Mouse (Mus musculus) v-Abl transformed pro-B cells (cell line): ENCODE measurements at regions not wholly inside any gene's neighbourhood (a gene's known extent, or its start where the extent isn't known, plus 50 kb on each side); places are given as distances from the start of the nearest gene placed in this dataset.

Experiments
- in situ Hi-C, 2 experiments: fragments of 400-800 bp; cut with MboI; formaldehyde crosslinking; loops; one replicate each; pipeline ENCODE4 v1.15.1; 2025; ENCODE audit not compliant: unreplicated experiment in 2 of 2

DNA sequence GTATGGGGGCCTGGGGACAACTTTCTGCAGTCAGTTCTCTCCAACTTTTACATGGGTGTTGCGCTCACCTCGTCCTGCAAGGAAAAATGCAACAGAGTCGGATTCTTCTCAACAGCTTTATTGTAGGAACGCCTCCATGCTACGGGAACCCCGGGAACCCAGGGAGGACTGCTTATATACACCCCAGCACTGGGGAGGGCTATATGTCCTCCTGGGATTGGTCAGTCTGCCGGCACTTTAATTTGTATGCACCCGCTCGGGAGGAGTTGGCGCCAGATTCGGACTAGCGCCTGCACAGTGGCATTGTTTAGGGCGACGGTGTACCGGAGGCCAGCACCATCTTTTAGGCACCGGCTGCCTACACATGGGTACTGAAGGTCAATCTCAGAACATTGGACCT is 864.5 kb upstream of the Sel1l start:
- in situ Hi-C loops: no loop called here

DNA sequence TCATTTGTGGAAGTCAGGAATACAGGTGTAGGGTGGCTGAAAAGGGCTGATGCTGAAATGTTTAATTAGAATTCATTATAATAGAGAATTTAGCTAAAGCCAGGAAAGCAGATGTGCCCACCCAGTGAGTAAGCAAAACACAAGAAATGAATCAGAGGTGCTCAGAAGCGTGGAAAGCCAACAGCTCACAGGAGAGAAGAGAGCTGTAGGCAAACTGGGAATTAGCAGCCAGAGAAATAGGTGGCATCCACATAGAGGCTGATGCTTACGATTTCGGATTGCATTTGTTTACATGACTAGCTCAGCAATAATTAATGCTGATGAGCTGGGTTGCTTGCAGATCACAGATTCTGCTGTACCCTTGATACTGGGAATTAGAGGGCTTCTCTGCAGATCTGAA is 859.5 kb upstream of the Sel1l start:
- in situ Hi-C loops: no loop called here

DNA sequence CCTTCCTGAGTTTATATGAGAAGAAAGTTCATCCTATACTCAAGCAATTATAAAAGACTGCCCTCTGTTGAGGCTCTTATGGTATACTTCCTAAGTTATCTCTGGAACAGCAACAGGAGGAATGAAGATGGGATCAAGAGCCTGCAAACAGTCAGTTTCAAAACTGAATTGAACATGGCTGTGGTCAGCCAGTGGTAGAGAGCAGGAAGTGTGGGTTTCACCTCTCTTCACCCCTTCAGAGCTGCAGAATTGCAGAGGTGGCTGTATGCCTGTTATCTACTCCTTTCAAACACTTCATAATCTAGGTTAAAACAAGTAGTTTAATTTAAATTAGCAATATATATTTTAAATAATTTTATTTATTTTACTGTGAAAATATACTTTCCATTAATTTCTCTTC is 854.8 kb upstream of the Sel1l start:
- in situ Hi-C loops: no loop called here

DNA sequence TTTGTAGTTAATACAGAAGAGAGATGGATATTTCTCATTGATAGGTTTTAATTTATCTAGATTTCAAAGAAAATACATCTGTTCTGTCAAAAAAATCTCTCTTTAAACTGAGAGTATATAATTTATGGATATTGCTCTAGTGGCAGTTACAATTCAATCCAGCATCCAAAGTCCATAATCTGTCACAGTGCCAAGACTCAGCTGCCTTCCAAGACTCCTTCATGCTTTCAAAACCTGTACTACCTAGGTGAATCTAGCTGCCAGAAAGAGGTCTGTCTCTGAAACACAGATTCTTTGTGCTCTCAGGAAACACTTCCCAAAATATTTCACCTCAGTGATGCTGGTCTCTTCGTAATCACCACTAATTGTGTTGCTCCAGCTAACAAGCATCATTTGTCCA is 844.0 kb upstream of the Sel1l start:
- in situ Hi-C loops: no loop called here

DNA sequence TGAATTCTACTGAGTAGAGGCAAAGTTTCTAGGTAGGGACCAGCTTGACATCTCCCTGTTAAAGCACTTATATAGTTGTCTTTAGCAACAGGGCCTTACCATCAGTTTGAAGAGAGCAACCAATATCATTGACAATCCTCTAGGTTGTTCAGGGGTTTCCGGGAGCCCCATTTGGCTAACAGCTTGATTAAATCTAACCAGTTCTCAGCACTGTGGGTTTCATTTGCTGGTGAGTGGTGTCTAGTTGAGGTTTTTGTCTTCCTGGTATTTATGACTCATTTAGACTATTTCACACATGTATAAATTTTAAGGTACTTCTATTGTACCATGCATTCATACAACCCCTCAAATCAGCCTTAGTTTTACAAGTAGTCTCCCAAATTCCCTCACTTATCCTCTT is 823.4 kb upstream of the Sel1l start:
- in situ Hi-C loops: no loop called here

DNA sequence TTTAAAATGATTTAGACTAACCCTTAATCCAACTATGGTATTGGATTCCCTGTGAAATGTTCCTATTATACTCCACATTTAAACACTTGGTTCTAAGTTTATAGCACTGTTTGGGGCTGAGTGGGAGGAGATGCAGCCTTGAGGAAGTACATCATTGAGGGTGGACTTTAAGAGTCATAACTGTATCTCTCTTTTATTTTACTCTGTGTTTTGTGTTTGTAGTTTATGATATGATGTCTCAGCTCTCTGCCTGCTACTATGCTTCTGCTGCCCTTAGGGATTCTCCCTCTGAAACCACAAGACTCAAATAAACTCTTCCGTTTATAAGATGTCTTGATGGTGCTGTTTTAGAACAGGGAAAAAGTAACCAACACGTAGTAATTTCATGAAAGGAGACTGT is 797.7 kb upstream of the Sel1l start:
- in situ Hi-C loops: no loop called here

DNA sequence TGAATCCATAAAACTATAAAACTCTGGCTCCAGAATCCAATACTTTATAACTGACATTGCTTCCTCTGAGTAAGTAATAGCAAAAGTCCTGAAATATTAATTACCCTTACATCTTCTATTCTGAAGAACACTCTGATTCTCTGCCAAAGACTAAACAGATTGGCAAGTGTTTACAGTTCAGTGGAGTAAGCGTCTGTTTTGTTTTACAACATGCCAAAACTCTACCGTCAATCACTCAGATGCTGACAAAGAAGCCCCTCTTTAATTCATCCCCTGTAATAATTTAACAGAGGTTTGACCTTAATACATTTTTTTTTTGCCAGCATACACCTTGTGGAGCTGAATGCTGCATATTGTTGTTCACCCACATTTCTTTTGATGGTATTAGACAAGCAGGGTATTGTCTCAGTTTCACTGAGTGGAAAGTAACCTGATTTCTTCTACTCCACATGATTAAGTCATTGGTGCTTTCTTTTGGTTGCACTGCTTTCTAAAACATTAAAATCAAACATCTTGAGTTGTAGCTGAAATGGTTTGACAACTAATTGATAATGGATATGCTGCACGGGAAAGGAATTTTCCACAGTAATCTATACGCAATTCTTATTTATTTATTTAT is 796.2 kb upstream of the Sel1l start:
- in situ Hi-C loops: no loop called here

DNA sequence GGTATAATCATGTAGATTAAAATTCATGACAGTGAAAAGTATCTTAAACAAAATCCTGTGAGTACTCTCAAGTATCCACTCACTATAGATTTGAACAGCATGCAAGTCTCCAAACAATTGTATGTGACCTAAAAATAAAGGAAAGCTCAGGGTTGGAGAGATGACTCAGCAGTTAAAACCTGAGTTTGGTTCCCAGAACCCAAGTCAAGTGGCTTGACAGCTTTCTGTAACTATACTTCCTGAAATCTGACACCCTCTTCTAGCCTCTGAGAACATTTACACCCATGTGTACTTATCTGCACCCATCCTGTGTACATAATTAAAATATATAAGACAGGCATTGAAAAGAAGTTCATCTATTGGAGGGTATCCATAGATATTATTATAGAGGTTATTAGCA is 770.2 kb upstream of the Sel1l start:
- in situ Hi-C loops: no loop called here

DNA sequence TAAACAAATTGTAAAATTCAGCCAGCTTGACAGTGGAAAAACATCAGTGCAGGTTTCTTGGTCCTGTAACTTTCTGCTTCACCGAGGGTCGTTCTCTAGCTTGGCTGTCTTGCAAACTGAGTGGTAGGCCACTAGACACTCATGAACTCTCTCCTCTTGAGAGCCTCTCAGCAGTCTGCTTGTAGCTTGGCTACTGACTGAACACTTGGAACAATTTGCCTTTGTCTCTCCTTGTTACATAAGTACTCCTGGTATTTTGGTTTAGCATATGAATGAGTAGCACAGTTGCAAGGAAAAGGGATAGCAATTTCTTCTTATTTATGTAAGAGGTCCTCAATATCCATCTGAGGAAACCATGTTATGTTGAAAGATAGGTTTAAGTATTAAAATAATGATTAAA is 769.6 kb upstream of the Sel1l start:
- in situ Hi-C loops: no loop called here

DNA sequence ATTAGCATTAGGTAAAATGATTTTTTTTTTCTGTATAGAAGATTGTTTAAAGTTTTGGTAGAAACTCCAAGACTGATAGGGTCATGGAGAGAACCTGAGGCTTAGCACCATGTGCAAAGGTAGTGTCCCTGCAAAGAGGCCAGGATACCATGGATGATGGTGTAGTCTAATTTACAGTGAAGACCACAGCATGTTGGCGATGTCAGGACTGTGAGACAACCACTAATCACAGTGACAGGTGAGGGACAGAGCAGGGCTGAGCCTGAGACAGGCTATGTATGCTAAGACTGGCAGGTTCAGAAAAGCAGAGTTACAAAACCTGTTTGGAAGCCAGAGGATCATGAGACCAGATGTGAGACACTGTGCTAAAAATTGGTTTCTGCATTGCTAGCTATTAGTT is 752.7 kb upstream of the Sel1l start:
- in situ Hi-C loops: no loop called here

DNA sequence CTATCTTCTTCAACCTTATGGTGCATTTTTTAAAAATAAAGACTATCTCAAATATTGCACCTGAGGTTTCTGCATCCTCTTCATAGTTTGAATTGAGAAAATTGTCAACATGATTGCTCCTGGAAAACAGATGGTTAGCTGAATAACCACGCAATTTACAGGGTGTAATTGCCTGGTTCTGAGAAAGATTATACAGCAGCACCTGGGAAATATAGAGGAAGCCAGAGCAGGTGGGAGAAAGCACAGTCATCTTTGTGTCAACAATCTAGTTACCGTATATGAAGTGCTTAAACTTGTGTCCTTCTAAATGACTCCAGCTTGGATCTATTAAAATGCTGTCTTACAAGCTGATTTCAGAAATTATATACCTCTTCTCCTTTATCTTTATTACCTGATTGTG is 740.8 kb upstream of the Sel1l start:
- in situ Hi-C loops: no loop called here

DNA sequence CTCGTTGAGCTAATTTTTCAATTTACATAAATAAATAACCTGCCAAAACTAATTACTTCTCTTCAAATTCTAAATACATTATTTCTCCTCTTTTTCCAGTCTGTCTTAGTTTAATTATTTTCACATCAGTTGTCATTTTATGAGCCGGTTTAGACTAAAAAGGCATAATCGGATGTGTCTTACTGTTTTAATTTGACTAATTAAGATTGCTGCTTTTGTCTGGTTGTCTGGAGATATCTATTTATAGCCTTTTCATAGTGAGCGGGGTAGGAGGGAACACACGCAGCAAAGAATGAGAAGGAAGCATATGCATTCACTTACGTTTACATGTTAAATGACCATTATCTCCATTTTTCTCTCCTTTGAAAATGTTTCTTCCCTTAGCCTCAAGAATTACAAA is 740.3 kb upstream of the Sel1l start:
- in situ Hi-C loops: no loop called here

DNA sequence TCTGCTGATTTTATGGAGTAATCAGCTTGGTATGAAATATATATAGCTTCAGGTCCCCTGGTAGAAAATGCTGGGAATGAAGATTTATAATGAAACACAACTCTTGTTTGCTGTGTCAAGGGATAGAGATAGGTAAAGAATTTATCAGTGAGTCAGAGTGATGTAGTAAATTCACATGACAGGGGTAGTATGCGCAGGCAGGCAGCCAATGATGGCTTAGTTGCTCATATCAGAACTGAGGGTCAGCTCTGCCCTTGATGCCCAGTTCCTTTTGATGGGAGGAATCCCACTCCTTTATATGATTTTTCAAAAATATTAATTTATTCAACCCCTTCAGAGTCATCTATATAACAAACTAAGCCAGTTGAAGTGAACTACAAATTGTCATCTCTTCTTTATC is 729.6 kb upstream of the Sel1l start:
- in situ Hi-C loops: no loop called here
